Mouse (Mus musculus) stomach, postnatal 0 days (tissue): ENCODE data around the gene 1700113H08Rik.

Experiments used
- CTCF ChIP-seq: IDR thresholded peaks from 2 replicates; pipeline ENCODE4 v1.5.1; 2016; ENCODE audit warnings: antibody characterized with exemption, low read depth, mild to moderate bottlenecking, moderate library complexity
- EP300 ChIP-seq: optimal IDR thresholded peaks from 2 replicates; pipeline ENCODE3; 2016; ENCODE audit warnings: antibody characterized with exemption

- peak; percentile 40 for TF ChIP-seq CTCF
- no peak for TF ChIP-seq EP300
These were observed 10.8 kb upstream of the 1700113H08Rik start for GRCm38 (mm10) chr10:87046931-87047468.
